Mouse (Mus musculus): Measurements from ENCODE around the gene Numa1.
"Not testable (repeated sequence)": the region's sequence is repeated elsewhere in the genome, so short reads cannot be mapped to it uniquely, and the experiment has no call there.

Gene Numa1

DNA sequence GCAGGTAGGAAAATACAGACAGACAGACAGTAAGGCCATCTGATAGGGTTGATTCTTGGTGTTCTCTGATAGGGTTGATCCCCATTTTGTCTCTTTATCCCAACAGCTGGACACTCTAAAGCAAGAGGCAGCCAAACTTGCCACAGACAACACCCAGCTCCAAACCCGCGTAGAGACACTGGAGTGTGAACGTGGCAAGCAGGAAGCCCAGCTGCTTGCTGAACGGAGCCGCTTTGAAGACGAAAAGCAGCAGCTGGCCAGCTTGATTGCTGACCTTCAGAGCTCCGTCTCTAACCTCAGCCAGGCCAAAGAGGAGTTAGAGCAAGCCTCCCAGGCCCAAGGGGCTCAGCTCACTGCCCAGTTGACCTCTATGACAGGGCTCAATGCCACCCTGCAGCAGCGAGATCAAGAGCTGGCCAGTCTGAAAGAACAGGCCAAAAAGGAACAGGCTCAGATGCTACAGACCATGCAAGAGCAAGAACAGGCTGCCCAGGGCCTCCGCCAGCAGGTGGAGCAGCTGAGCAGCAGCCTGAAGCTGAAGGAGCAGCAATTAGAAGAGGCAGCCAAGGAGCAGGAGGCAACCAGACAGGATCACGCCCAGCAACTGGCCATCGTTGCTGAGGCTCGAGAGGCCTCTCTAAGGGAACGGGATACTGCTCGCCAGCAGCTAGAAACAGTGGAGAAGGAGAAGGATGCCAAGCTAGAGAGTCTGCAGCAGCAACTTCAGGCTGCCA, 64.5 kb downstream of the Numa1 start:
- peak; percentile 89 for DNase-seq

- DNase-seq, result no peak
These were observed 65.7 kb downstream of the Numa1 start for GRCm38 (mm10) chr7:101999461-102000151.

DNA sequence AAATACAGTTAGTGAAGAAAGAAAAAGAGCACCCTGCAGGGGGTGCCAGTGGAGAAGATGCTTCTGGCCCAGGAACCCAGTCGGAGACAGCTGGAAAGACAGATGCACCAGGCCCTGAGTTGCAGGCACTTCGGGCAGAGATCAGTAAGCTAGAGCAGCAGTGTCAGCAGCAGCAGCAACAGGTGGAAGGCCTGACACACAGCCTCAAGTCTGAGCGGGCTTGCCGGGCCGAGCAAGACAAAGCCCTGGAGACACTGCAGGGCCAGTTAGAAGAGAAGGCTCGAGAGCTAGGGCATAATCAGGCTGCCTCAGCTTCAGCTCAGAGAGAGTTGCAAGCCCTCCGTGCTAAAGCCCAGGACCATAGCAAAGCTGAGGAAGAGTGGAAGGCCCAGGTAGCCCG, 66.4 kb downstream of the Numa1 start:
- no peak for DNase-seq

GRCm38 (mm10) chr7:102000921-102001630, 67.2 kb downstream of the Numa1 start:
- peak; percentile 35 for DNase-seq

DNA sequence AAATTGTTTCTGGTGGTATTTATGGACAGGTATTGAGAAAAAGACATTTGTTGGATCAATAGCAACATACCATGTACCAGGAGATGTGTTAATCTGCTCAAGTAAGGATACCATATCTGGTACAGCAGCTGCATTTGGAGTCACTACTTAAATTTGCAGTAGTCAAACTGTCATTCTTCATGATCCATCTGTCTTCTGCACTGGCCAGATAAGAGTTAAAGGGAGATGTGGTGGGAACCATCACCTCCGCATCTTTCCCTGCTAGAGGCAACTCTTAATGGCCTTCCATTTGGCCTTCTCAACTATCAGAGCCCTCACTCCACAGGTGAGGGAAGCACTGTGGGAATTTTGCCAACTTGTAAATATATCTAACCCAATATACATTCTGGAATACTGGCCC, 72.6 kb downstream of the Numa1 start:
- no peak for DNase-seq

GRCm38 (mm10) chr7:102011855-102012254, 77.9 kb downstream of the Numa1 start:
- DNase-seq, result no peak

DNA sequence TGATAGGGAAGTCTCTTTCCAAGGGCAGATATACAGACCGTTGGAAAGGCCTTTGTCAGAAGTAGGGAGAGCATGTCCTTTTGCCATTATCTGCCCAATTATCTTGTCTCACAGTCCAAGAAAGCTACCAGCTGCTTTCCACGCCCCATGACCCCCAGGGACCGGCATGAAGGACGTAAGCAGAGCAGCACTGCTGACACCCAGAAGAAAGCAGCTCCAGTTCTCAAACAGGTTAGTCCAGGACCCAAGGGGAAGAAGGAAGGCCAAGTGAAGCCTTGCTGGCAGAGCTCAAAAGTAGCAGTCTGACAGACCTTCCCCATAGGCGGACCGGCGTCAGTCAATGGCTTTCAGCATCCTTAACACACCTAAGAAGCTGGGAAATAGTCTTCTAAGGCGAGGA, 79.5 kb downstream of the Numa1 start:
- DNase-seq, result no peak

GRCm38 (mm10) chr7:102014995-102015394, 81.1 kb downstream of the Numa1 start:
- no peak for DNase-seq

- no peak for DNase-seq
These were observed 83.0 kb downstream of the Numa1 start for GRCm38 (mm10) chr7:102016936-102017335.

GRCm38 (mm10) chr7:102017452-102017851, 83.5 kb downstream of the Numa1 start:
- DNase-seq, result no peak

- peak; percentile 36 for DNase-seq
These were observed 84.1 kb downstream of the Numa1 start for GRCm38 (mm10) chr7:102018034-102018433.

DNA sequence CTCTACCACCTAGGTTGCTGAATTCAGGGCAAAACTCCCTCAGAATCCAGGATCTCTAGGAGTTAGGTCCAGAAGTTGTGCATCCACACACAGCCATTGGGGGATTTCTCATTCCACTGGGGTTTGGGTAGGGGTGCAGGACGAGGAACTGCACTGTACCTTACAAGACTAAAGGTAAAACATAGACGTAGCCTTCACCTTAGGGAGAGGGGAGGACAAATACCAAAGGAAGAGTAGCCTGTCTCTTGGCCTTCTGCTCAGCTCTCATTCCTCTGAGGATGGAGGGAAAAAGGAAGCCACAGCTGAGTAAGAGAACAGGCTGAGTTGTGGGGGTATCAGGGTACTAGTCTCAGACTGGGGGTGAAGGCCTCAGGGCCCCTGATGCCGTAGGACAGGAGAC, 84.7 kb downstream of the Numa1 start, which contains the start of gene Il18bp:
Gene Il18bp (minus strand): TSS at position 101 of the 400 bp plus-strand sequence.
- no peak for DNase-seq

DNA sequence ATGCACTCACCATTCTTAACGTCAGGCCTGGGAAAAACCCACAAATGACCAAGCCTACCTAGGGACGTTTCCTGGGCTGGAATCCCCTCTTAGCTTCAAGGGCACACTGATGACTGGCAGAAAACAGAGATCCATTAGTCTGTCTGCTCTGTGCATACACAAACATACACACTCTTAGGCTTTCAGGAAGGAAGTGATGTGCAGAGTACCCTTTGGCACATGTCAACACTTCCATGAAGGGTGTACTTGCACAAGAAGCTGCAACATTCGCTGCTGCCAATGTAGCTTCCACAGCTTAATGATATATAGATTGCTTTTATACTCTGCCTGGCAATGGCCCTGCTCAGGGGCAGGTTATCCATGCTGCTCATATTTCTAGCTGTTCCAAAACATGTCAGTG, 85.5 kb downstream of the Numa1 start:
- DNase-seq, result no peak

- DNase-seq, result not testable (repeated sequence)
These were observed 87.0 kb downstream of the Numa1 start for GRCm38 (mm10) chr7:102020934-102021333.

DNA sequence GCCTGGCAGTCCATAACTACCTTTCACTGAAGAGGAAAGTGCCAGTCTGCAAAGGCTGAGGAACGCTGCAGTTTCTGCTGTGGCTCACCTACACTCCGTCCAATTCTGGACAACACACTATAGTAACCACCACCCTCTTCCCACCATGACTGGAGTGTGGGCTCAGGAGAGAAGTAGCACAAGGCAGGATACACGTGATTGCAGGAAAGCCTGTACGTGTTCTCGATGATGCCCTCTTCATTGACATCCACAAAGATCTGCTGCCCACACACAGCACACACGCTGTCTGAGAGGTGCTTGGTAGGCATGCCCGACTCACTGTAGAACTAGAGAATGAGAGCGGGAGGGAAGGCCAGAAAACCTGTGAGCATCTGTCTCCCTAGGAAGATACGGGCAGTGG, 89.9 kb downstream of the Numa1 start:
- DNase-seq, result no peak

DNA sequence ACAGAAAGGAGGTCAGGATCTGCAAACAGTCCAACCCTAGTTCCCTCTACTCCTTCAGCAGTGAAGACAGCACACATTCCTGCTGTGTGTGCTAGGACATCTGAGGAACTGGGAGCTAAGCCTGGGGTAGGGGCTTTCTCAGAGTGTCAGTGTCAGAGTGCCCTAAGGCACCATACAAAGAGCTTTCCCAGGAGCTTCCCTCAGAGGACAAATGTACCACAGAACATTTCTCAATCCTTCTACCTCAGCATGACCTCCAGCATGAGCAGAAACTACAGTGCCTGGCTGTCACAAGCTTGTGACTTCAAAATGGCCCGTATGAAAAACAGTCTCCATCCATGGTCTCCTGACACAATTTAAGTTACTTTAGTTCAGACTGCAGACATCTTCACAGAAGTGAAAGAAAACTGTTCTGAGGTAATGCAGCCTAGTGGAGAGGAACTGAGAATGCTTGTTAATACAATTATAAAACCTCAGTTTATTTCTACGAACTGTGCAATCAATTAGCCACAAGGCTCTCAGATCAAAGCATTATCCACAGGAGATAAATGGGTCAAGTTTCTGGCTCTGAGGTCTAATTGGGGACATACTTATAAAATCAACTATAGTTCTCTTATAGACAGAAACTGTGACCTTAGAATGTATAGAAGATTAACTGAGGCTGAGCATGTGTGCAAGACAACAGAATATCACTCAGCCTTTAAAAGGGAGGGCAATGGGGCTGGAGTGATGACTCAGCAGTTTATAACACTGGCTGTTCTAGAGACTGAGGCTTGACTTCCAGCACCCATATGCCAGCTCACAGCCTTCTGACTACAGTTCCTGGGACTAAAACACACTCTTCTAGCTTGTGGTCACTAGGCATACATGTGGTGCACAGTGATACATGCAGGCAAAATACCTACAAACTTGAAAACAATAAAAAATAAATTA, 91.5 kb downstream of the Numa1 start:
- DNase-seq, result no peak

DNA sequence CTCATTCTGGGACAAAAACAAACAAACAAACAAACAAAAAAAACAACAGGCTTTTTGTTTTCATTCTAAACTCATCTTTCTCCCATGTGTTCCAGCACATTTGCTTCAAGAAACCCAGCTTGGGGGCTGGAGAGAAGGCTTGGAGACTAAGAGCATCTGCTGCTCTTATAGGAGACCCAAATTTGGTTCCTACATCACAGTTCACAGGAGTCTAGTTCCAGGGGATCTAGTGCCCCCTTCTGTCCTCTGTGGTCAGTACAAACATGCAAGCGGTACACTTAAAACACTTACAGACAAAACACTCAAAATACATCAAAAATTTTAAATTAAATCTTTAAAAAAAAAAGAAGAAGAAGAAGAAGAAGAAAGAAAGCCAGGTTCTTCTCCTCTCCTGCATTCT, 101.0 kb downstream of the Numa1 start:
- no peak for DNase-seq

DNA sequence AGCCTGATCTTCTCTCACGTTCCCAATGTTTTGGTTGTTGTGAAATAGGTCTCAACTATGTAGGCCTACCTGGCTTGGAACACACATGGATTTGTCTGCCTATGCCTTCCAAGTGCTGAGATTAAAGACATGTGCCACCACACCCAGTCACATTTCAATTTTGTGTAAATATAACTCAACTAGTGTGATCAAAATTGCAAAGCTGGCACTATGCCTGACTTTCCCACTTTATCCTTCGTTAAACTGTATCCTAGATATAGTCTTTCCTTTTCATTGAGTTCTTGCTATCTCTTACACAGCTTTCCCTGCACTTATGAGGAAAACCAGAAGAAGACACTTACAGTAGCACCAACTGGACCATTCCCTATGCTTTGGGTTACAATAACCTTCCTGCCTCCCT, 101.6 kb downstream of the Numa1 start:
- DNase-seq, result no peak

DNA sequence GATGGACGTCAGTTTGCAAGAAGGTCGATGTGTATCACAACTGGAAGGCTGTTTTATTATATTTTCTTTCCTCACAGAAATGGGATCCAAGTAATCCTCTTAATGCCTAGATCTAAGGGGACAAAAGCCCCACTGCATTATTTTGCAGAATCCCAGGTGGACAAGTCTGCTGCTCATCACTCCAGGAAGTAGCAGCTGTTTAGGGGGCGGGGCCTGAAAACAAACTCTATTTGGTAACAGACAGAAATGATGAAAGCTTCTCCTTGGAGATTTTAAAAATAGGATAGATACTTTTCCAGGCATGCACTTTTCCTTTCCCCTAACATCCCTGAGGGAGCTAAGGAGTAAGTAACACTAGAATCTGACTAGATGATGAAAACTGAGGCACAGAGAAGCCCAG, 103.4 kb downstream of the Numa1 start:
- no peak for DNase-seq

- DNase-seq, result no peak
These were observed 108.4 kb downstream of the Numa1 start for GRCm38 (mm10) chr7:102042314-102042713.

- not testable (repeated sequence) for DNase-seq
These were observed 114.6 kb downstream of the Numa1 start for GRCm38 (mm10) chr7:102048524-102048923.

DNA sequence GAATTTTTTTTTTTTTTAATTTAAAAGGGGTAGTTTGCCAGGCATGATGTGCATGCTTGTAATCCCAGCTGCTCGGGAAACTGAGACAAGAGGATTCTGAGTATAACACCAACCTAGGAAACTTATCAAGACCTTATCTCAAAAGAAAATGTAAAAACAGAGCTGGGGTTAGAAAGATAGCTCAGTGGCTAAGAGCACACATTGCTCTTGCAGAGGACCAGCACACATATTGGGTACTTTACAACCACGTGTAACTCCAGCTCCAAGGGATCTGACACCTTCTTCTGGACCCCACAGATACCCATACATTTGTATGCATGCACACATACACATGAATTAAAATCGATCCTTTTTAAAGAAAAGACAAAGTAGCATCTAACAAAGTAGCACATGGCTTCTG, 127.4 kb downstream of the Numa1 start:
- no peak for DNase-seq

GRCm38 (mm10) chr7:102062203-102062602, 128.3 kb downstream of the Numa1 start:
- no peak for DNase-seq
